Mouse (Mus musculus) lung, adult 18-20 months (tissue): Measurements from ENCODE around the gene Vmn2r20.
"Not testable (repeated sequence)": the region's sequence is repeated elsewhere in the genome, so short reads cannot be mapped to it uniquely, and the experiment has no call there.

ENCODE experiments used
- DNase-seq, 2 experiments: peaks; one replicate each; pipeline ENCODE4 v3.0.0; 2022; ENCODE audit warnings: mixed read lengths in 2 of 2

Gene Vmn2r20

GRCm38 (mm10) chr6:123418016-123418415 is at the start of gene Vmn2r20:
Gene Vmn2r20 (minus strand): TSS chr6:123418116.
- DNase-seq = not testable (repeated sequence)

- not testable (repeated sequence) for DNase-seq
These were observed 6.5 kb upstream of the Vmn2r20 start for GRCm38 (mm10) chr6:123424413-123424812.

GRCm38 (mm10) chr6:123406918-123407665 is 10.8 kb downstream of the Vmn2r20 start:
- not testable (repeated sequence) for DNase-seq

GRCm38 (mm10) chr6:123388824-123389223 is 29.1 kb downstream of the Vmn2r20 start:
- DNase-seq = not testable (repeated sequence)

- no peak for DNase-seq
These were observed 71.8 kb downstream of the Vmn2r20 start for GRCm38 (mm10) chr6:123346141-123346540.

- no peak for DNase-seq
These were observed 77.8 kb downstream of the Vmn2r20 start for GRCm38 (mm10) chr6:123340093-123340492.

GRCm38 (mm10) chr6:123332503-123332902 is 85.4 kb downstream of the Vmn2r20 start:
- DNase-seq = no peak
